In genomic region chr5:122396791-122397190, GRCm38 (mm10) we compare ENCODE assay signal across 7 mouse cellular contexts. TPM values are rescaled to one million over a fixed set of nuclear protein-coding genes. Genes with fewer than 3 reads are reported as not detected.
DNase-seq lines count a peak whose midpoint lies in the region; ATAC-seq and TF ChIP-seq lines count a peak whose summit lies in the region.

No protein-coding gene starts in this region.

- no peak overlapping the region for H3K4me2 ChIP-seq in kidney, postnatal 0 days (ENCODE audit: low read length)
- H3K4me2 ChIP-seq in stomach, postnatal 0 days (replicated peaks; ENCODE audit: low read depth), result no peak overlapping the region

- 23% methylated on average over 10 of the region's 10 CpGs for WGBS in thymus, adult 2 months
- 69% methylated on average over 10 of the region's 10 CpGs for WGBS in heart, embryonic 10.5 days
- WGBS in kidney, postnatal 0 days, result 75% methylated on average over 10 of the region's 10 CpGs
- 79% methylated on average over 10 of the region's 10 CpGs for WGBS in stomach, postnatal 0 days

- H3K9me3 ChIP-seq in heart, embryonic 10.5 days, result no peaks in the 10 kb centered on the region
- H3K9me3 ChIP-seq in kidney, postnatal 0 days (replicated peaks; ENCODE audit: low read length), result no peaks in the 10 kb centered on the region
- no peaks in the 10 kb centered on the region for H3K9me3 ChIP-seq in stomach, postnatal 0 days (ENCODE audit: control insufficient read depth, low read length)

- no peak overlapping the region for H3K9ac ChIP-seq in kidney, postnatal 0 days (ENCODE audit: low read depth, low read length)
- no peak overlapping the region for H3K9ac ChIP-seq in stomach, postnatal 0 days (ENCODE audit: low read length)

- peaks cover 17% of the 10 kb centered on the region for H3K36me3 ChIP-seq in thymus, adult 2 months (ENCODE audit: control insufficient read depth, insufficient read depth, low read length)
- peaks cover 56% of the 10 kb centered on the region for H3K36me3 ChIP-seq in heart, embryonic 10.5 days
- peaks cover 16% of the 10 kb centered on the region for H3K36me3 ChIP-seq in kidney, postnatal 0 days (ENCODE audit: insufficient read depth, low read length)
- H3K36me3 ChIP-seq in stomach, postnatal 0 days (ENCODE audit: control insufficient read depth, insufficient read depth, low read length), result peaks cover 6% of the 10 kb centered on the region

- no peak overlapping the region for H3K4me3 ChIP-seq in thymus, adult 2 months (ENCODE audit: control insufficient read depth, insufficient read depth, low read length)
- H3K4me3 ChIP-seq in heart, embryonic 10.5 days, result peak overlapping the region; percentile 6; the same call in 1 of the 2 replicates
- no peak overlapping the region for H3K4me3 ChIP-seq in kidney, postnatal 0 days (replicated peaks; ENCODE audit: low read depth, low read length)
- no peak overlapping the region for H3K4me3 ChIP-seq in stomach, postnatal 0 days (ENCODE audit: low read depth, low read length)

- peaks cover 41% of the 10 kb centered on the region for H3K4me1 ChIP-seq in thymus, adult 2 months (replicated peaks; ENCODE audit: control insufficient read depth, insufficient read depth, low read length)
- peaks cover 17% of the 10 kb centered on the region for H3K4me1 ChIP-seq in heart, embryonic 10.5 days
- H3K4me1 ChIP-seq in kidney, postnatal 0 days (replicated peaks; ENCODE audit: insufficient read depth, low read length), result no peaks in the 10 kb centered on the region
- peaks cover 3% of the 10 kb centered on the region; the same call in 1 of the 2 replicates for H3K4me1 ChIP-seq in stomach, postnatal 0 days (replicated peaks; ENCODE audit: control insufficient read depth, insufficient read depth)

- no peak for TF ChIP-seq EP300 in stomach, postnatal 0 days (optimal IDR thresholded peaks at IDR 0.05)

- peak overlapping the region; percentile 69; the same call in 1 of the 2 replicates for H3K27ac ChIP-seq in thymus, adult 2 months (ENCODE audit: control insufficient read depth, insufficient read depth, low read length)
- H3K27ac ChIP-seq in heart, embryonic 10.5 days, result peak overlapping the region; percentile 56; the same call in 1 of the 2 replicates
- H3K27ac ChIP-seq in kidney, postnatal 0 days, result peak overlapping the region; percentile 72
- peak overlapping the region; percentile 69; the same call in 1 of the 2 replicates for H3K27ac ChIP-seq in stomach, postnatal 0 days (replicated peaks)

- DNase-seq in thymus, adult 2 months, result peak; percentile 47
- DNase-seq in thymus, postnatal 0 days (ENCODE audit: low spot score), result no peak
- DNase-seq in heart, embryonic 10.5 days (ENCODE audit: low spot score), result no peak
- peak; percentile 59 for DNase-seq in kidney, postnatal 0 days (ENCODE audit: low spot score)
- no peak for DNase-seq in stomach, postnatal 0 days (ENCODE audit: low spot score)
- DNase-seq in layer of hippocampus, postnatal 25 days (ENCODE audit: extremely low spot score in 1 of 2, low spot score in 1 of 2), result no peak

- no peak for TF ChIP-seq CTCF in thymus, adult 2 months (IDR thresholded peaks at IDR 0.05; ENCODE audit: borderline replicate concordance, control insufficient read depth, extremely low read depth, insufficient read depth, low read length, poor library complexity)
- no peak for TF ChIP-seq CTCF in kidney, postnatal 0 days (IDR thresholded peaks at IDR 0.05; ENCODE audit: low read depth)
- TF ChIP-seq CTCF in stomach, postnatal 0 days (IDR thresholded peaks at IDR 0.05; ENCODE audit: low read depth), result no peak

- no peak; the same call in 1 of the 2 replicates for ATAC-seq in kidney, postnatal 0 days (replicated peaks; ENCODE audit: low FRiP score, low read depth)
- ATAC-seq in stomach, postnatal 0 days (ENCODE audit: low FRiP score, low TSS enrichment), result no peak
- no peak for ATAC-seq in monocyte, adult 5-6 weeks (replicated peaks; ENCODE audit: insufficient number of reproducible peaks, low FRiP score, low TSS enrichment, poor library complexity, severe bottlenecking)

- H3K27me3 ChIP-seq in thymus, adult 2 months (ENCODE audit: control insufficient read depth, insufficient read depth, low read length), result no peaks in the 10 kb centered on the region
- H3K27me3 ChIP-seq in heart, embryonic 10.5 days (ENCODE audit: insufficient read depth, poor library complexity, severe bottlenecking), result no peaks in the 10 kb centered on the region
- no peaks in the 10 kb centered on the region for H3K27me3 ChIP-seq in kidney, postnatal 0 days (ENCODE audit: insufficient read depth, low read length)
- H3K27me3 ChIP-seq in stomach, postnatal 0 days (ENCODE audit: control insufficient read depth, insufficient read depth, low read length), result no peaks in the 10 kb centered on the region

- TF ChIP-seq POLR2A in thymus, adult 2 months (IDR thresholded peaks at IDR 0.05; ENCODE audit: control insufficient read depth, extremely low read depth, insufficient read depth, low read length, poor library complexity), result no peak

RNA-seq across cellular contexts. Expression of gene Arpc3, which starts 5.1 kb away (rescaled TPM):
- polyA plus RNA-seq in thymus, adult 2 months (2012; rRNA removed), result 220 and 224 TPM in 2 replicates
- polyA plus RNA-seq in thymus, postnatal 0 days (2015; fragmentation: Nextera tagmentation; extraction: Ambion mirVana), result 238 TPM in 2 replicates
- polyA plus RNA-seq in heart, embryonic 10.5 days (2016; fragmentation: Nextera tagmentation; extraction: Ambion mirVana), result 82.8 and 108 TPM in 2 replicates
- 136 and 141 TPM in 2 replicates for polyA plus RNA-seq in kidney, postnatal 0 days (2015; fragmentation: Nextera tagmentation; extraction: Ambion mirVana)
- polyA plus RNA-seq in stomach, postnatal 0 days (2015; fragmentation: Nextera tagmentation; extraction: Ambion mirVana), result 147 TPM in 2 replicates
- total RNA-seq in layer of hippocampus, postnatal 25 days (2021), result 100 to 1,000 TPM; 285 to 290 TPM
- 945 to 1,364 TPM (median 1,320 TPM) in 3 replicates for total RNA-seq in monocyte, adult 5-6 weeks (2017)

RNA-seq across cellular contexts. Expression of gene Fam216a, which starts 24.6 kb away (rescaled TPM):
- polyA plus RNA-seq in thymus, adult 2 months (2012; rRNA removed), result 52.6 and 54.4 TPM in 2 replicates
- 91.0 and 92.1 TPM in 2 replicates for polyA plus RNA-seq in thymus, postnatal 0 days (2015; fragmentation: Nextera tagmentation; extraction: Ambion mirVana)
- 69.5 and 80.8 TPM in 2 replicates for polyA plus RNA-seq in heart, embryonic 10.5 days (2016; fragmentation: Nextera tagmentation; extraction: Ambion mirVana)
- 55.7 and 61.0 TPM in 2 replicates for polyA plus RNA-seq in kidney, postnatal 0 days (2015; fragmentation: Nextera tagmentation; extraction: Ambion mirVana)
- 23.8 and 26.0 TPM in 2 replicates for polyA plus RNA-seq in stomach, postnatal 0 days (2015; fragmentation: Nextera tagmentation; extraction: Ambion mirVana)
- total RNA-seq in layer of hippocampus, postnatal 25 days (2021), result 10 to 100 TPM; 73.8 to 78.8 TPM
- 2.2 to 7.9 TPM (median 5.5 TPM) in 3 replicates for total RNA-seq in monocyte, adult 5-6 weeks (2017)

RNA-seq across cellular contexts. Expression of gene Anapc7, which starts 24.7 kb away (rescaled TPM):
- polyA plus RNA-seq in thymus, adult 2 months (2012; rRNA removed), result 39.9 and 48.2 TPM in 2 replicates
- polyA plus RNA-seq in thymus, postnatal 0 days (2015; fragmentation: Nextera tagmentation; extraction: Ambion mirVana), result 36.5 and 39.7 TPM in 2 replicates
- 41.4 and 44.2 TPM in 2 replicates for polyA plus RNA-seq in heart, embryonic 10.5 days (2016; fragmentation: Nextera tagmentation; extraction: Ambion mirVana)
- 37.5 and 42.0 TPM in 2 replicates for polyA plus RNA-seq in kidney, postnatal 0 days (2015; fragmentation: Nextera tagmentation; extraction: Ambion mirVana)
- 20.7 and 21.7 TPM in 2 replicates for polyA plus RNA-seq in stomach, postnatal 0 days (2015; fragmentation: Nextera tagmentation; extraction: Ambion mirVana)
- total RNA-seq in layer of hippocampus, postnatal 25 days (2021), result 10 to 100 TPM; 27.6 to 28.1 TPM
- total RNA-seq in monocyte, adult 5-6 weeks (2017), result 14.2 to 35.4 TPM (median 20.5 TPM) in 3 replicates

RNA-seq across cellular contexts. Expression of gene Gpn3, which starts 25.1 kb away (rescaled TPM):
- 103 TPM in 2 replicates for polyA plus RNA-seq in thymus, adult 2 months (2012; rRNA removed)
- polyA plus RNA-seq in thymus, postnatal 0 days (2015; fragmentation: Nextera tagmentation; extraction: Ambion mirVana), result 91.2 and 93.3 TPM in 2 replicates
- polyA plus RNA-seq in heart, embryonic 10.5 days (2016; fragmentation: Nextera tagmentation; extraction: Ambion mirVana), result 70.5 and 83.4 TPM in 2 replicates
- polyA plus RNA-seq in kidney, postnatal 0 days (2015; fragmentation: Nextera tagmentation; extraction: Ambion mirVana), result 64.4 and 64.5 TPM in 2 replicates
- 40.5 and 41.5 TPM in 2 replicates for polyA plus RNA-seq in stomach, postnatal 0 days (2015; fragmentation: Nextera tagmentation; extraction: Ambion mirVana)
- total RNA-seq in layer of hippocampus, postnatal 25 days (2021), result 10 to 100 TPM; 26.4 to 28.2 TPM
- 42.8 to 46.5 TPM (median 45.0 TPM) in 3 replicates for total RNA-seq in monocyte, adult 5-6 weeks (2017)

RNA-seq across cellular contexts. Expression of gene Vps29, which starts 42.6 kb away (rescaled TPM):
- 38.7 and 54.5 TPM in 2 replicates for polyA plus RNA-seq in thymus, adult 2 months (2012; rRNA removed)
- polyA plus RNA-seq in thymus, postnatal 0 days (2015; fragmentation: Nextera tagmentation; extraction: Ambion mirVana), result 198 and 215 TPM in 2 replicates
- polyA plus RNA-seq in heart, embryonic 10.5 days (2016; fragmentation: Nextera tagmentation; extraction: Ambion mirVana), result 245 and 246 TPM in 2 replicates
- 295 and 301 TPM in 2 replicates for polyA plus RNA-seq in kidney, postnatal 0 days (2015; fragmentation: Nextera tagmentation; extraction: Ambion mirVana)
- polyA plus RNA-seq in stomach, postnatal 0 days (2015; fragmentation: Nextera tagmentation; extraction: Ambion mirVana), result 187 and 191 TPM in 2 replicates
- total RNA-seq in layer of hippocampus, postnatal 25 days (2021), result 100 to 1,000 TPM; 206 to 217 TPM
- 63.4 to 67.5 TPM (median 67.5 TPM) in 3 replicates for total RNA-seq in monocyte, adult 5-6 weeks (2017)

Comparison
In these comparisons a context has a peak if more than half of its experiments do, and no peak if none do; other contexts are left out.
1. DNase-seq: peak in thymus, adult 2 months (single experiment) and kidney, postnatal 0 days (single experiment); none in thymus, postnatal 0 days (single experiment), heart, embryonic 10.5 days (single experiment), stomach, postnatal 0 days (single experiment) and layer of hippocampus, postnatal 25 days (0 of 2).
2. Peak in every context shown above with its lines, with median percentiles within 50 percentile points of each other: H3K27ac ChIP-seq.